Mouse (Mus musculus) lung, postnatal 25 days (tissue): ENCODE measurements around the gene Trp53i13.
A peak's percentile ranks its signal among the peaks of the same experiment; 100 is the strongest.
"Not testable (repeated sequence)": the region's sequence is repeated elsewhere in the genome, so short reads cannot be mapped to it uniquely, and the experiment has no call there.

Source experiments
- DNase-seq: peaks from one replicate; pipeline ENCODE4 v3.0.0; 2022; ENCODE audit warnings: low spot score

Gene Trp53i13

GRCm38 (mm10) chr11:77515637-77516552, at the start of gene Trp53i13:
TSS of gene Trp53i13 (minus strand) at chr11:77515980.
- no peak for DNase-seq

- no peak for DNase-seq
These were observed 29.5 kb upstream of the Trp53i13 start for GRCm38 (mm10) chr11:77545261-77545660.

GRCm38 (mm10) chr11:77532202-77532846, 16.5 kb upstream of the Trp53i13 start:
- DNase-seq, result no peak

- DNase-seq, result no peak
These were observed 15.1 kb upstream of the Trp53i13 start for GRCm38 (mm10) chr11:77530862-77531261.

DNA sequence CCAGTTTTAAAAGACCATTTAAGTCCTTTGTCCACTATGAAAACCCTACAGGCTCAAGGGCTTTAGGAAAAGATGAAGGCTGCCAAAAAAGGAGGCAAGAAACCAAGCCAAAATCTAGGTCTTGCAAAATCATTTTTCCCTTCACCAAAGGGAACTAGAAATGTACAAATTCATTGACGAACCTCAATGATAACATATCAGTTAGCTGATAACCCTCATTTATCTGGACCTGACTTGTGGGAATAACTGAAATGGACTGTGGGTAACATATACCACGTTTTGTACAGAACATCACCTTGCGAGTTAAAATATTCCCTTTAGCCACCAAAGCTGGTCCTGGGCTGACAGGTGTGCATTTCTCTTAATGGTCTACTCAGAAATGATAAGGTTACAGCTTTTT, 13.9 kb upstream of the Trp53i13 start:
- DNase-seq, result no peak

DNA sequence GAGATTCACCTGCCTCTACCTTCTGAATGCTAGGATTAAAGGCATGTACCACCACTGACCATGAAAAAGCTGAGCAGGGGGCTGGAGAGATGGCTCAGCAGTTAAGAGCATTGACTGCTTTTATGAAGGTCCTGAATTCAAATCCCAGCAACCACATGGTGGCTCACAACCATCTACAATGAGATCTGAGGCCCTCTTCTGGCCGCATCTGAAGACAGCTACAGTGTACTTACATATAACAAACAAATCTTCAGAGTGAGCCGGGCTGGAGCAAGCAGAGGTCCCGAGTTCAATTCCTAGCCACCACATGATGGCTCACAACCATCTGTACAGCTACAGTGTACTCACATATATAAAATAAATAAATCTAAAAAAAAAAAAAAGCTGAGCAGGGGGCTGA, 12.6 kb upstream of the Trp53i13 start:
- DNase-seq, result not testable (repeated sequence)

- DNase-seq, result no peak
These were observed 10.2 kb upstream of the Trp53i13 start for GRCm38 (mm10) chr11:77525804-77526486.

DNA sequence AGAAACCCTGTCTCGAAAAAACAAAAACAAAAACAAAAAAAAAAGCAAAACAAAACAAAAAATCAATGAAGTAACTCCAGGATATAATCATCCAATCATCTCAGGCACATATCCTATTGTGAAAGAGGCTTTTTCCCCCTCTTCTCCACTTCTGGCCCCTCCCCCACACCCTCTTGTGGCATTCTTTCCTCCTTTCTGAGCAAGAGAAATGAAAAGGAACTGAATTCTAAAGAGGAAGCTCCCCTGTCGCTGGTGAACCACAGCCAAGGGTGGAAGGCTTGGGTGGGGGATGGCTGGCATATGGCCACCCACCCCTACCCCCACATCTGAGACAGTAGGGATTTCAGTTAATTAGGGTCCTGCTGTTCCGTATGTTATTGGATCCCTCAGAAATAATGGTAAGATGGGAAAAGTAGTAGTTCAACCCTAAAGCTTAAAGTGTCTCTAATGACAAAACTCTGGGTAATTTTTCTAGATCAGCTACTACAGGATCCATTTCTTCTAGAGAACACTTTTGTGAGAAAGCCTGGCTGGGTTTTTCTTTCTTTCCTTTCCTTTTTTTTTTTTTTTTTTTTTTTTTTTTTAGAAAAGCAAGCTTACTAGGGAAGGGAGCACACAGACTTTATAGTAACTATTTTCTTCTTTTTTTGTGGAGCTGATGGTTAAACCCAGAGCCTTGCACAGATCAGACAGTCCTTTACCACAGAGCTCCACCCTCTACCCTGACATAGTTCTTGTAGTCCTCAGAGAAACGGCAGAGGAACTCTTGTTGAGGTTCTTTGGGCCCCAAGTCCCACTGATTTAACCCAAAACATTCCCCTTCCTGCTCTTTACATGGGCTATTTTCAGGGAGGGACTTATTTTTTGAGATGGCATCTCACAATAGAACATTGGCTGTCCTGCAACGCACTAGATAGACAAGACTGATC, 5.1 kb upstream of the Trp53i13 start:
- peak; percentile 55 for DNase-seq

DNA sequence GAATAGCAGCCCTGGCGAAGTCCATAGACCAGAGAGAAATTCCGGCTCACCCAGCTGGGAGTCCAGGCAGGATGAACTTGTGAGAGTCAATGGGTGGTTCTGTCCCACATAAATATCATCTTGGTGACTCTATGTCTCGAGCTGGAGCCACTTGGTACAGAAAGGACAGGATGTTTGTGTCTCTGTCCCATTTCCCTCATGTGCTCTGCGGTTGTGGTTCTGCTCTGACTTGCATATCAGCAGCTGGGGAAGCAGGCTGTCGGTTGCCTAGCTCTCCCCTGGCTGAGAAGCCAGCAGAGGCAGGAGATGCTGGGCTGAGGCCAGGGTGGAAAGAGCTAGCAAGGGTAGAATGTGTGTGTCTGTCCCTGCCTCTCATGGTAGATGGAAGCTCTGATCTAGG, 3.3 kb upstream of the Trp53i13 start, which contains the start of gene Gm10392:
Gm10392 (minus strand) TSS at position 156 of the 400 bp plus-strand sequence.
- peak; percentile 79 for DNase-seq

GRCm38 (mm10) chr11:77518051-77518798, 2.4 kb upstream of the Trp53i13 start:
- DNase-seq, result no peak

GRCm38 (mm10) chr11:77516553-77517425, 1.0 kb upstream of the Trp53i13 start:
- no peak for DNase-seq

GRCm38 (mm10) chr11:77514832-77515636, 746 bp downstream of the Trp53i13 start, which contains the start of gene Abhd15:
TSS of gene Abhd15 (plus strand) at chr11:77515121.
- DNase-seq, result peak; percentile 85

- no peak for DNase-seq
These were observed 1.4 kb downstream of the Trp53i13 start for GRCm38 (mm10) chr11:77514281-77514831.

DNA sequence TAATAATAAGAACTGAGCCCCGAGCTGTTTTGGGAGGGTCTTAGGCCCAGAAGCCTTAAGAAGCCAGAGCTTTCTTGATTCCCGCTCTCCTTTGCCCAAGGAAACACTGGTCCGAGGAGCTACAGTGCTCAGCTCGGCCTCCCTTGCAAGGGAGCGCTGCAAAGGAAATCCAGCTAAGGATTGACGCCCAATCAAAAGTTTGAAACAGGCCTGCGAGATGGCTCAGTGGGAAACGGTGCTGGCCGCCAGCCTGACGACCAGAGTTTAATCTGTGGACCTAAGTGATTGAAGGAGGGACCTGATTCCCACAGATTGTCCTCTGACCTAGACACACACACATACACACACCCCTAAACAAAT, 2.0 kb downstream of the Trp53i13 start:
- no peak for DNase-seq

DNA sequence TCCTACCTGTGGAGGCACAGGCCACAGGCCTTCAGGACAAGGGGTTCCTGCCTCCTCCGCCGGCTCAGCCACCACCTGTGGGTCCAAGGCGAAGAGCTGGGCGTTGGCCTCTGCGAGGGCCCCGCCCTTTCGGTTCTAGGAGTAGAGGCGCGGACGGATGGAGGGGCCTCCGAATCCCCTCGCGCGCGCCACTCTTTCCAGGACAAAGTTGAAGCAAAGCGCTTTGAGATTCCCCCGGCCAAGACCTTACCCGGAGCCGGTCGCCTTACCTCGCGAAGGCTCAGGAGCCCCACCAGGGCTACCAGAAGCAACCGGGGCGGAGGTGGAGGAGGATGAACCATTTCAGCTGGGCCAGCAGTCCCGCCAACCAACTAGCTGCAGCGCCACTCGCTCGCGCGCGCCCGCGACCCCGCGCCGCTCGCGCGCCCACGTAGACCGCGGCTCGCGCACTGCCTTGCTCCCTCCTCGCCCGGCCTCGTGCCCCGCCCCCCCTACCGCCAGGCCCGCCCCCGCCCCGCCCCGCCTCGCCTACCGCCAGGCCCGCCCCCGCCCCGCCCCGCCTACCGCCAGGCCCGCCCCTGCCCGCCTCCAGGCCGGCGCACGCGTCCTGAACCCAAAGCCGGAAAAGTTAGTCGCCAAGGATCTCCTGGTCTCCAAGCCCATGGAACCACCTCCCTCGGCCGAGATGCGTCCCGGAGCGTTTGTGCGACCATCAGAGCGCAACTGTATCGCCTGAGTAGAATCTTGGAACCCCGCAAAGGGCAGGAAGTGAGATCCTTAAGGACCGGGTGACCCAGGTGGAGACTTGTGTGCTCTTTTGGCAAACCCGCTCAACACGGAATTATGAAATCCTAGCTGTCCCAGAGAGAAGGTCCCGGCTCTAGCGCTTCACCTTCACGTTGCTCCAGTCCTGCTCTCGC, 2.6 kb downstream of the Trp53i13 start:
- peak; percentile 84 for DNase-seq

GRCm38 (mm10) chr11:77511336-77511735, 4.4 kb downstream of the Trp53i13 start:
- no peak for DNase-seq
